Mouse (Mus musculus) embryonic facial prominence, embryonic 15.5 days (tissue): ENCODE measurements at regions not wholly inside any gene's neighbourhood (a gene's known extent, or its start where the extent isn't known, plus 50 kb on each side); places are given as distances from the start of the nearest gene placed in this dataset.
A peak's percentile ranks its signal among the peaks of the same experiment; 100 is the strongest.

Experiments
- ATAC-seq: fragments of 200-750 bp; cut with Nextera tagmentation; 2 replicates; pipeline ENCODE4 v1.8.0; 2017; ENCODE audit warnings: low read depth, moderate TSS enrichment; ENCODE audit not compliant: insufficient number of reproducible peaks, low FRiP score, low TSS enrichment
- H3K27ac ChIP-seq: fragments of 300-500 bp; sonication (generic); replicated peaks from 2 replicates; pipeline ENCODE4 v1.5.1; 2015; ENCODE audit warnings: mild to moderate bottlenecking, inconsistent platforms
- H3K27me3 ChIP-seq: fragments of 300-500 bp; sonication (generic); 2 replicates; pipeline ENCODE4 v1.6.1; 2015; ENCODE audit warnings: inconsistent platforms
- H3K36me3 ChIP-seq: fragments of 300-500 bp; sonication (generic); 2 replicates; pipeline ENCODE4 v1.6.1; 2015; ENCODE audit warnings: mild to moderate bottlenecking, inconsistent platforms
- H3K4me1 ChIP-seq: fragments of 300-500 bp; sonication (generic); 2 replicates; pipeline ENCODE4 v1.6.1; 2015; ENCODE audit warnings: inconsistent platforms
- H3K4me2 ChIP-seq: fragments of 300-500 bp; sonication (generic); replicated peaks from 2 replicates; pipeline ENCODE4 v1.6.1; 2015; ENCODE audit warnings: mild to moderate bottlenecking, inconsistent platforms
- H3K4me3 ChIP-seq: fragments of 300-500 bp; sonication (generic); replicated peaks from 2 replicates; pipeline ENCODE4 v1.5.1; 2015; ENCODE audit warnings: mild to moderate bottlenecking, inconsistent platforms
- H3K9ac ChIP-seq: fragments of 300-500 bp; sonication (generic); 2 replicates; pipeline ENCODE4 v1.6.1; 2015; ENCODE audit warnings: inconsistent platforms
- H3K9me3 ChIP-seq: fragments of 300-500 bp; sonication (generic); replicated peaks from 2 replicates; pipeline ENCODE4 v1.6.1; 2016; ENCODE audit warnings: inconsistent platforms
- WGBS: fragments of 180-500 bp; shearing (Covaris S2); methylation state at CpG from one replicate; pipeline ENCODE4 v1.1.7; 2015; 5-methylcytosine and 5-hydroxymethylcytosine counted together

GRCm38 (mm10) chr2:38420498-38420897 is 81.4 kb downstream of the Lhx2 start:
- 50% methylated on average over 3 of the region's 3 CpGs for WGBS
- H3K9me3 ChIP-seq: no peaks in the 10 kb centered on the region
- H3K36me3 ChIP-seq: no peaks in the 10 kb centered on the region
- no peak overlapping the region for H3K4me2 ChIP-seq
- no peak overlapping the region for H3K27ac ChIP-seq
- H3K4me3 ChIP-seq: no peak overlapping the region
- peak; percentile 75 for ATAC-seq
- H3K4me1 ChIP-seq: peaks cover 12% of the 10 kb centered on the region
- H3K9ac ChIP-seq: no peak overlapping the region
- H3K27me3 ChIP-seq: no peaks in the 10 kb centered on the region

DNA sequence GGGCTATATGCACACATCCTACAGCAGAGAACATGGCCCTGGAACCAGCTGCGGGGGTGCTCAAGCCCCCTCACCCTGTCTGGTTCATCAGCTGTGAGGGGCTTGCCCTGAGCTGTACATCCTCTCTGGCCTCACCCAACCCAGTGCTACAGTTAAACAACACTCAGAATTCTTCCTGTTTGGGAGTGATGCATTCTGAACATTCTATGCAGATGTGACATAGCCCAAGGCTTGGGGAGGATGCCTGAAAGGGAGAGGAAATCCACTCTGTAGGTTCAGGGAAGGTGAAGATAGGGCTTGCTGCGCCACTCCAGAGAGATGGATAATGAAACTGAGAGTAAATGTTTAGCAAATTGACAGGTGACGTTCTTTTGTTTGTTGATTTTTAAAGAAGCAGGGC is 83.3 kb downstream of the Lhx2 start:
- 73% methylated on average over 3 of the region's 3 CpGs for WGBS

GRCm38 (mm10) chr2:38423886-38424277 is 84.8 kb downstream of the Lhx2 start:
- WGBS: 34% methylated on average over 7 of the region's 7 CpGs
- Histone ChIP-seq H3K4me3 (no peak overlapping the region), H3K4me2 (peak overlapping the region; percentile 35), H3K27ac (no peak overlapping the region), H3K9me3 (no peaks in the 10 kb centered on the region), H3K9ac (no peak overlapping the region), H3K4me1 (peaks cover 12% of the 10 kb centered on the region), H3K36me3 (no peaks in the 10 kb centered on the region), H3K27me3 (no peaks in the 10 kb centered on the region)
- ATAC-seq: no peak

More for the DNA sequence above, 83.3 kb downstream of the Lhx2 start:
- no peak overlapping the region for H3K27ac ChIP-seq
- H3K9me3 ChIP-seq: no peaks in the 10 kb centered on the region
- no peak overlapping the region for H3K4me3 ChIP-seq
- peaks cover 12% of the 10 kb centered on the region for H3K4me1 ChIP-seq
- H3K36me3 ChIP-seq: no peaks in the 10 kb centered on the region
- ATAC-seq: no peak
- no peak overlapping the region for H3K9ac ChIP-seq
- no peak overlapping the region for H3K4me2 ChIP-seq
- H3K27me3 ChIP-seq: no peaks in the 10 kb centered on the region

GRCm38 (mm10) chr2:38424278-38424931 is 85.3 kb downstream of the Lhx2 start:
- H3K4me3 ChIP-seq: peak overlapping the region; percentile 19
- ATAC-seq: peak; percentile 22; the same call in 1 of the 2 replicates
- H3K4me2 ChIP-seq: peak overlapping the region; percentile 35
- no peaks in the 10 kb centered on the region for H3K27me3 ChIP-seq
- no peaks in the 10 kb centered on the region for H3K36me3 ChIP-seq
- H3K4me1 ChIP-seq: peaks cover 12% of the 10 kb centered on the region
- no peak overlapping the region for H3K9ac ChIP-seq
- no peaks in the 10 kb centered on the region for H3K9me3 ChIP-seq
- 4% methylated on average over 17 of the region's 22 CpGs for WGBS
- H3K27ac ChIP-seq: no peak overlapping the region

DNA sequence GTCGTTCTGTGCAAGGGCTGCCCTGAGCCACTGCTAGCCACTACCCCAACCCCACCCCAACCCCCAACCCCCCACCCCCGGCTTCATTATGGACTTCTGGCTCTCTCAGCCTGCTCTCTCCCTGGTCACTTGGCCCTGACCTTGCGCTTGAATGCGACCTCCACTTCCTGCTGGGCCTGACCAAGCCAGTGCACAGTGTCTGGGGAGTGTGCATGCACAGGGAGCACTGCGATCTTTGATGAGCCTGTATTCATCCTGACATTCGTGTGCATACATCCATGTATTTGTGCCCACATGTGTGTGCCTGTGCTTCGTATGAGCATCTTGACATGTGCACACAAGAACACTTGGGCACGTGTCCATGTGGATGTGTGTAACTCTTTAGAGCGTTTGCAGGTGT is 85.9 kb downstream of the Lhx2 start:
- H3K27ac ChIP-seq: no peak overlapping the region
- no peaks in the 10 kb centered on the region for H3K27me3 ChIP-seq
- H3K4me1 ChIP-seq: peaks cover 12% of the 10 kb centered on the region
- H3K4me2 ChIP-seq: no peak overlapping the region
- H3K4me3 ChIP-seq: no peak overlapping the region
- no peak for ATAC-seq
- 24% methylated on average over 9 of the region's 9 CpGs for WGBS
- H3K9ac ChIP-seq: no peak overlapping the region
- no peaks in the 10 kb centered on the region for H3K36me3 ChIP-seq
- no peaks in the 10 kb centered on the region for H3K9me3 ChIP-seq

DNA sequence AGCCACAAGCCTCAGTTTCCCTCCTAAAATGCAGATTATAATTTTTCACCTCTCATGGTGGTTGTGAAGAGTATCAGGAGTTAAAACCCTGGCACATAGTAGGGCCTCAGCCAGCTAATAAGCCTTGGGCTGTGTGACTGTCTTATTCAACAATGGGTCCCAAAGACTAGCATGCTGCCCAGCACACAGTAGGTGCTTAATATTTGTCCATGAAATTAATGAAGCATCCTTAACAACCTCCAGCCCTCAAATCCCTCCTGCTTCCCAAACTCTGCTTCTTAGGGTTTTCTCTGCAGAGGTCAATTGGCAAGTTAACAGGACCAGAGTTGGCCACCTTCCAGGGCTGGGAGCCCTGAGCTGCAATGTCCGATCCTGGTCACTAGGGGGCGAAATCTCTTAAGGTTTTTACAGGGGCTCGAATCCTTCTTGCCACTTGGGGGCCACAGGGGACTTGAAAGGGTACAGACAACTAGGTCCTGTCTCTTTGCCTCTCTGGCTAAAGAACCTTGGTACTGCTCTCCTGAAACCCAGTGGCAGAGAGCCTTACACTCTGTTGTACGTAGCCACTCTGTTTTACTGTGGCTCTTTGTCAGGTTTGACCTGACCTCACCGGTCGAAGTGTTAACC is 81.6 kb upstream of the Nek6 start:
- no peak for ATAC-seq
- no peak overlapping the region for H3K4me2 ChIP-seq
- no peak overlapping the region for H3K9ac ChIP-seq
- H3K4me1 ChIP-seq: peaks cover 7% of the 10 kb centered on the region; the same call in 1 of the 2 replicates
- H3K36me3 ChIP-seq: no peaks in the 10 kb centered on the region
- H3K27me3 ChIP-seq: no peaks in the 10 kb centered on the region
- H3K9me3 ChIP-seq: no peaks in the 10 kb centered on the region
- WGBS: 44% methylated on average over 6 of the region's 6 CpGs
- no peak overlapping the region for H3K4me3 ChIP-seq
- no peak overlapping the region for H3K27ac ChIP-seq

DNA sequence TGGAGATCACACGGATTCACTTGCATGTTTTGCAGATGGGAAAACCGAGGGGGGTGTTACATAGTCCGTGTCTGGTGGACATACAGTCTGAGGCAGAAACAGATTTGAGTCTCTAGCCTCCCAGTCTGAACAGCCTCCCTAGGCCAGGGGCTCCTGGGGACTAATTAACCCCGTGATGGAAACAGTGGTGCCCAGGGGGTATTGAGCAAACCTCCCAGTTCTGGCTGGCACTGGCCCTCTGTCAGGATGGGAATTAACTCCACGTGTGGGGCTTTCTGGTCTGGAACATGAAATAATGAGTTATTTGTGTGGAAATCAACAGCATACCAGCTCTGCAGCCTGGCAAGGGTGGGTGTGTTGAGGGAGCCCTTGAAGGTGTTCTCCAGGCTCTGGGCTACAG is 79.9 kb upstream of the Nek6 start:
- no peak overlapping the region for H3K27ac ChIP-seq
- peak; percentile 43; the same call in 1 of the 2 replicates for ATAC-seq
- H3K9me3 ChIP-seq: no peaks in the 10 kb centered on the region
- H3K36me3 ChIP-seq: no peaks in the 10 kb centered on the region
- 0 out of 2 replicates have a peak, but pooled peaks cover 7% of the 10 kb centered on the region for H3K4me1 ChIP-seq
- H3K27me3 ChIP-seq: no peaks in the 10 kb centered on the region
- no peak overlapping the region for H3K9ac ChIP-seq
- no peak overlapping the region for H3K4me3 ChIP-seq
- no peak overlapping the region for H3K4me2 ChIP-seq
- WGBS: 36% methylated on average over 5 of the region's 5 CpGs

DNA sequence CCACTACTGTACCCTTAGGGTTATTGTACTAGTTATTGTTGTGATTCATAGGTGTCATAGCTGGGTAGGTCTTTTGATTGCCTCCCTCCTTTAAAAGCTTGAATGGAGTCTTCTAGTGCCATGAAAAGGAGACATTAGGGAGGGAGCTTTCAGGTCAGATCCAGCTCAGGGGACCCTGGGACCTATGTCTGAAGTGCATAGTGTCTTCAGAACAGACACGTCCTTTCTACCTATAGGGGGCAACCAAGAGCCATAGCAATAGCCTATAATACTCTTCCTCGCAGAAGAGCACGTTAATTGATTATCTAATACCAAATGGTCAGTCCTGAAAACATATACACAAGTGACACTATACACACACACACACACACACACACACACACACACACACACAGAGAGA is 77.7 kb upstream of the Nek6 start:
- Histone ChIP-seq H3K4me3 (no peak overlapping the region), H3K4me1 (0 out of 2 replicates have a peak, but pooled peaks cover 7% of the 10 kb centered on the region), H3K4me2 (no peak overlapping the region), H3K36me3 (no peaks in the 10 kb centered on the region), H3K9ac (no peak overlapping the region), H3K27ac (no peak overlapping the region), H3K27me3 (no peaks in the 10 kb centered on the region), H3K9me3 (no peaks in the 10 kb centered on the region)
- no peak for ATAC-seq
- 21% methylated on average over 3 of the region's 3 CpGs for WGBS

DNA sequence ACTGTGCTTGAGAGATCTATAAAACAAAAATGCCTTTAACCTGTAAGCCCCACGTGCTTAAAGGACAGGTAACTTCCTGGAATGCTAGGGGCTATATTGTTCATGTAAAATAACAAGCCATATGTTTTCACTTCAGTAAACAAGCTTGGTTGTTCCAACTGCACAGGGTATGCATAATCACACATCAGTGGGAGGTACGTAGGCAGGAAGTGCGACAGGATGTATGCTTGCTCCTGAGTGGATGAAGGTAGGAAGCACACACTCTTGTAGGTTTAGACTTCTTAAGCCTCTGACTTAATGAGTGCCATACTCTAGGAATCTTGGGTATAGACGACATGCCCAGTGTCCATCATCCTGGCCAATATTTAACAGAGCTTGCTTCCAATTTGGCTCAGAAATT is 74.7 kb upstream of the Nek6 start:
- no peak overlapping the region for H3K4me2 ChIP-seq
- no peaks in the 10 kb centered on the region for H3K27me3 ChIP-seq
- 49% methylated on average over 4 of the region's 4 CpGs for WGBS
- no peak overlapping the region for H3K9ac ChIP-seq
- no peaks in the 10 kb centered on the region for H3K9me3 ChIP-seq
- H3K27ac ChIP-seq: no peak overlapping the region
- no peaks in the 10 kb centered on the region for H3K36me3 ChIP-seq
- H3K4me3 ChIP-seq: no peak overlapping the region
- H3K4me1 ChIP-seq: 0 out of 2 replicates have a peak, but pooled peaks cover 2% of the 10 kb centered on the region
- ATAC-seq: no peak

DNA sequence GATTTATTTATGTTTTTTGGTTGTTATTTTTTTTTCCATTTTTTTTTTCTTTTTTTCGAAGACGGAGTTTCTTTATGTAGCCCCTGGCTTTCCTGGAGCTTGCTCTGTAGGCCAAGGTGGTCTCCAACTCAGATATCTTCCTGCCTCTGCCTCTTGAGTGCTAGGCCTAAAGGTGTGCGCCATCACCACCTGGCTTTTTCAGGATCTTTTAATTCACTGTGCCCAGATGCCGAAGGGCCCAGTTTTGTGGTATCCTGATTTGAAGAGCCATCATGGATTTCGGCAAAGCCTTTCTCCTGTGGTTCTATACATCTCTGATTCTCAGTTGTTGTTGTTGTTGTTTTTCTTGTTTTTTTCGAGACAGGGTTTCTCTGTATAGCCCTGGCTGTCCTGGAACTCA is 72.3 kb upstream of the Nek6 start:
- 93% methylated on average over 6 of the region's 6 CpGs for WGBS
- no peak for ATAC-seq
- Histone ChIP-seq H3K27ac (no peak overlapping the region), H3K27me3 (no peaks in the 10 kb centered on the region), H3K9ac (no peak overlapping the region), H3K4me2 (no peak overlapping the region), H3K4me1 (no peaks in the 10 kb centered on the region), H3K36me3 (no peaks in the 10 kb centered on the region), H3K9me3 (no peaks in the 10 kb centered on the region), H3K4me3 (no peak overlapping the region)

- 39% methylated on average over 5 of the region's 5 CpGs for WGBS
- no peaks in the 10 kb centered on the region for H3K9me3 ChIP-seq
- H3K27ac ChIP-seq: no peak overlapping the region; the same call in 1 of the 2 replicates
- no peaks in the 10 kb centered on the region for H3K4me1 ChIP-seq
- ATAC-seq: no peak
- H3K36me3 ChIP-seq: no peaks in the 10 kb centered on the region
- H3K4me3 ChIP-seq: no peak overlapping the region
- no peaks in the 10 kb centered on the region for H3K27me3 ChIP-seq
- no peak overlapping the region for H3K4me2 ChIP-seq
- no peak overlapping the region for H3K9ac ChIP-seq
These were observed 71.5 kb upstream of the Nek6 start for GRCm38 (mm10) chr2:38439973-38440372.

DNA sequence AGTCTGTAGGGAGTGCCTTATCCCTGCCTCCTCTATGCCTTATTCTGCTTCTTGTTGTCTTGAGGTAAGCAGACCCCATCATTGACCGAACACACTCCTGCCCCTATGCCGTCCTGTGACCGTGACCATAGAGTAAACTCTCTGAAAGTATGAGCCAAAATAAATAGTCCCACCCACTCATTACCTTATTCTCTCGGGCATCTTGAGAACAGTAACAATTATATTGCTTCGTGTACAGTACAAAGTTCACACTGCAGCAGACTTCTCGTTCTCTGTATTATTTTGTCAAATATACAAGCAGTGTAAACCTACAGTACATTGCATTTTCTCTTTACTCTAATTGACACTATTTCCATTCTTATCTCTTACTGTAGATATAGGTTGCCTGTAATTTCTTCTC is 62.4 kb upstream of the Nek6 start:
- Histone ChIP-seq H3K27me3 (no peaks in the 10 kb centered on the region), H3K4me3 (no peak overlapping the region), H3K9ac (no peak overlapping the region), H3K4me1 (no peaks in the 10 kb centered on the region), H3K9me3 (no peaks in the 10 kb centered on the region), H3K4me2 (no peak overlapping the region), H3K27ac (no peak overlapping the region), H3K36me3 (no peaks in the 10 kb centered on the region)
- WGBS: 75% methylated on average over 6 of the region's 6 CpGs
- ATAC-seq: no peak
